Mouse (Mus musculus) limb, embryonic 10.5 days (tissue): ENCODE data around the gene Cfb. TPM values are rescaled to one million over a fixed set of nuclear protein-coding genes. Genes with fewer than 3 reads are reported as not detected.

Experiments
- DNase-seq: peaks from one replicate; pipeline ENCODE4 v3.0.0-alpha.2; 2017; ENCODE audit warnings: low spot score
- H3K27ac ChIP-seq: fragments of 300-500 bp; sonication (generic); 2 replicates; pipeline ENCODE4 v1.5.1; 2016; ENCODE audit warnings: mild to moderate bottlenecking
- H3K27me3 ChIP-seq: fragments of 300-500 bp; sonication (generic); 2 replicates; pipeline ENCODE4 v1.6.1; 2016; ENCODE audit warnings: low read depth, mild to moderate bottlenecking; ENCODE audit not compliant: poor library complexity, severe bottlenecking
- H3K36me3 ChIP-seq: fragments of 300-500 bp; sonication (generic); 2 replicates; pipeline ENCODE4 v1.6.1; 2016; ENCODE audit warnings: mild to moderate bottlenecking, moderate library complexity
- H3K4me1 ChIP-seq: fragments of 300-500 bp; sonication (generic); 2 replicates; pipeline ENCODE4 v1.6.1; 2016
- H3K4me3 ChIP-seq: fragments of 300-500 bp; sonication (generic); 2 replicates; pipeline ENCODE4 v1.5.1; 2016; ENCODE audit warnings: mild to moderate bottlenecking, moderate library complexity
- H3K9me3 ChIP-seq: fragments of 300-500 bp; sonication (generic); replicated peaks from 2 replicates; pipeline ENCODE4 v1.6.1; 2016; ENCODE audit warnings: mild to moderate bottlenecking
- WGBS: fragments of 180-500 bp; shearing (Covaris S2); methylation state at CpG from one replicate; pipeline ENCODE4 v1.1.7; 2016; 5-methylcytosine and 5-hydroxymethylcytosine counted together
- microRNA-seq: library from miRNA; unstranded; fragments of <30 nt; microRNA quantifications from one replicate; pipeline ENCODE4, GENCODE M21; 2017
- polyA plus RNA-seq: library from polyadenylated mRNA; unstranded; fragments of >200 nt; fragmentation: Nextera tagmentation; extraction: Ambion mirVana; gene quantifications from 2 replicates; pipeline ENCODE4 v1.2.1, GENCODE M21; 2016

The Cfb gene
- polyA plus RNA-seq, 1 experiment from 2014 or later = 2.5 TPM

DNA sequence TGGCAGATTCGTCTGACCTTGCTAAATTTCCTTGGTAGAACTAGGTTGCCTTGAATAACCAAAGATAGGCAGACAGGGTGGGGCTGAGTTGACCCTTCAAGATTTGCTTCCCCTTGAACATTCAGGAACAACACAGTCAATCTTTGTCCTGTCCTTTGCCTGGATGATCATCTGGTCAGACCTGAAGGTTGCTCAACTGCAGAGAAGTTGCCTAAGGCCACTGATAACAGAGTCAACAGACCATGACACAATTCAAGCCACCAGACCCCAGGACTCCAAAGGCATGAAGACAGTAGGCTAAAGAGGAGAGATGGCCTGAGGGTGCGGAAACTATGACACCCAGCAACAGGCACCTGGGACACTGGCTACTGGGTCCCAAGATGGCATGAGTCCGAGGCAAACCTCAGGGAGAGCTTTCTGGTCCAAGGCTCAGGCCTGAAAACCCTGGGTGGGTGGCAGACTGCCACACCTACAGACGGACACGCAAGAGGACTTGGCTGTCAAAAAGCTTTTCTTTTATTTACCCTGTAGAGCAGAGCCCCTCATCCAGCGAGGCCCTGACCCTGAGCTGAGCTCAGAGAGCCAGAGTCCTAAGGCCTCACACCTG is 53.6 kb downstream of the Cfb start:
- no peaks in the 10 kb centered on the region for H3K4me1 ChIP-seq
- H3K27ac ChIP-seq = no peak overlapping the region
- peaks cover 3% of the 10 kb centered on the region; the same call in 1 of the 2 replicates for H3K9me3 ChIP-seq
- no peak for DNase-seq
- 89% methylated on average over 6 of the region's 6 CpGs for WGBS
- no peaks in the 10 kb centered on the region for H3K36me3 ChIP-seq
- H3K4me3 ChIP-seq = no peak overlapping the region
- H3K27me3 ChIP-seq = no peaks in the 10 kb centered on the region

DNA sequence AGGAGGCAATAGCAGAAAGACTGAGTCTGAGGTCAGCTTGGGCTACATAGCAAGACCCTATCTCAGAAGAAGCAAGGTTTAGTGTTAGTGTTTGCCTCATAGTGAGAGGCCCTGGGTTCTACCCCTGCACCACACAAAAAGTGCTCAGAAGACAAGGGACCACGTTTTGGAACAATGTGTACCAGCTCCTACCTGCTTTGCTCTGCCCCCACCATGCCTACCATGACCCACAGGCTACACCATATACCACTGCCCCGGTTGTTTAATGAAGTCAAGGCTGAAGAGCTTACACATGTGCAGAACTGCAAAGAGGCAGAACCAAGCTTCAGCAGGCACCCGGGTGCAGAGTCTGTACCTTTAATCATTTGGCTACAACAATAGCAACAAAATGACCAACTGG is 55.1 kb downstream of the Cfb start:
- Histone ChIP-seq H3K4me3 (no peak overlapping the region), H3K27me3 (no peaks in the 10 kb centered on the region), H3K9me3 (peaks cover 3% of the 10 kb centered on the region; the same call in 1 of the 2 replicates), H3K4me1 (no peaks in the 10 kb centered on the region), H3K27ac (no peak overlapping the region), H3K36me3 (no peaks in the 10 kb centered on the region)
- no peak for DNase-seq
- WGBS = 69% methylated on average over 3 of the region's 3 CpGs

Small RNA genes lying within 50 kb of the gene (microRNA-seq; reads per million reads assigned to microRNA genes)
- not detected for gene Mir6970
- 0.88 reads per million for gene Mir6971
- gene Mir6972 = not detected

Other genes starting within 250 kb of the Cfb start
- gene Egfl8, start 246.5 kb downstream of the Cfb start, polyA plus RNA-seq = 1.9 and 2.2 TPM in 2 replicates
- gene Ppt2, start 234.0 kb downstream of the Cfb start, polyA plus RNA-seq = 21.0 and 21.6 TPM in 2 replicates
- gene Prrt1, start 233.0 kb downstream of the Cfb start, polyA plus RNA-seq = 0.08 TPM in 1 of 2 replicates, not detected in the other
- 17.9 and 18.9 TPM in 2 replicates for gene Fkbpl, start 217.8 kb downstream of the Cfb start, polyA plus RNA-seq
- gene Atf6b, start 215.4 kb downstream of the Cfb start, polyA plus RNA-seq = 101 TPM in 2 replicates
- not detected in 2 replicates for gene Tnxb, start 192.0 kb downstream of the Cfb start, polyA plus RNA-seq
- not detected in 2 replicates for gene C4b, start 118.6 kb downstream of the Cfb start, polyA plus RNA-seq
- not detected in 2 replicates for gene Cyp21a1, start 58.0 kb downstream of the Cfb start, polyA plus RNA-seq
- 23.3 and 28.6 TPM in 2 replicates for gene Stk19, start 25.6 kb downstream of the Cfb start, polyA plus RNA-seq
- gene Dxo, start 25.5 kb downstream of the Cfb start, polyA plus RNA-seq = 77.5 and 83.5 TPM in 2 replicates
- 57.5 and 65.0 TPM in 2 replicates for gene Skiv2l, start 12.3 kb downstream of the Cfb start, polyA plus RNA-seq
- gene Nelfe, start 12.1 kb downstream of the Cfb start, polyA plus RNA-seq = 151 and 155 TPM in 2 replicates
- 6.2 and 6.3 TPM in 2 replicates for gene Zbtb12, start 17.0 kb upstream of the Cfb start, polyA plus RNA-seq
- 0.06 TPM in 1 of 2 replicates, not detected in the other for gene Gm20547, start 19.5 kb upstream of the Cfb start, polyA plus RNA-seq
- gene C2, start 35.7 kb upstream of the Cfb start, polyA plus RNA-seq = 0.29 and 0.40 TPM in 2 replicates
- 109 and 116 TPM in 2 replicates for gene Ehmt2, start 36.0 kb upstream of the Cfb start, polyA plus RNA-seq
- gene Slc44a4, start 51.9 kb upstream of the Cfb start, polyA plus RNA-seq = not detected in 2 replicates
- 14.6 and 16.1 TPM in 2 replicates for gene Neu1, start 68.7 kb upstream of the Cfb start, polyA plus RNA-seq
- gene Hspa1b, start 96.7 kb upstream of the Cfb start, polyA plus RNA-seq = 0.08 and 0.14 TPM in 2 replicates
- gene Gm20481, start 107.4 kb upstream of the Cfb start, polyA plus RNA-seq = not detected in 2 replicates
- 1.1 and 1.4 TPM in 2 replicates for gene Hspa1a, start 109.6 kb upstream of the Cfb start, polyA plus RNA-seq
- 0.58 and 0.85 TPM in 2 replicates for gene Hspa1l, start 110.2 kb upstream of the Cfb start, polyA plus RNA-seq
- 320 and 365 TPM in 2 replicates for gene Lsm2, start 119.3 kb upstream of the Cfb start, polyA plus RNA-seq
- 222 and 267 TPM in 2 replicates for gene Vars, start 138.5 kb upstream of the Cfb start, polyA plus RNA-seq
- 0.15 and 0.23 TPM in 2 replicates for gene Vwa7, start 154.1 kb upstream of the Cfb start, polyA plus RNA-seq
- 1.2 and 1.4 TPM in 2 replicates for gene Sapcd1, start 165.5 kb upstream of the Cfb start, polyA plus RNA-seq
- gene Msh5, start 184.2 kb upstream of the Cfb start, polyA plus RNA-seq = 5.2 and 5.4 TPM in 2 replicates
- 174 and 186 TPM in 2 replicates for gene Clic1, start 187.4 kb upstream of the Cfb start, polyA plus RNA-seq
- gene Ddah2, start 196.5 kb upstream of the Cfb start, polyA plus RNA-seq = 453 and 568 TPM in 2 replicates
- gene Ly6g6c, start 202.9 kb upstream of the Cfb start, polyA plus RNA-seq = not detected in 2 replicates
- 0.36 and 0.46 TPM in 2 replicates for gene Mpig6b, start 203.7 kb upstream of the Cfb start, polyA plus RNA-seq
- 0.81 and 0.95 TPM in 2 replicates for gene Ly6g6e, start 214.4 kb upstream of the Cfb start, polyA plus RNA-seq
- 0.80 and 1.1 TPM in 2 replicates for gene Ly6g6d, start 215.5 kb upstream of the Cfb start, polyA plus RNA-seq
- gene Ly6g6f, start 223.1 kb upstream of the Cfb start, polyA plus RNA-seq = 0.56 and 0.66 TPM in 2 replicates
- 53.3 and 63.6 TPM in 2 replicates for gene Abhd16a, start 226.7 kb upstream of the Cfb start, polyA plus RNA-seq
- gene Ly6g5c, start 245.8 kb upstream of the Cfb start, polyA plus RNA-seq = not detected in 2 replicates